Mouse (Mus musculus) E14TG2a.4 (cell line): ENCODE measurements around the gene Tmem254c.
"Not testable (repeated sequence)": the region's sequence is repeated elsewhere in the genome, so short reads cannot be mapped to it uniquely, and the experiment has no call there.

Source experiments
- H3K27me3 ChIP-seq: 2 replicates; pipeline ENCODE4 v1.6.1; 2014; ENCODE audit warnings: low read length, control low read depth; ENCODE audit not compliant: insufficient read depth
- H3K36me3 ChIP-seq: 2 replicates; pipeline ENCODE4 v1.6.1; 2014; ENCODE audit warnings: low read length, control low read depth; ENCODE audit not compliant: insufficient read depth
- H3K4me1 ChIP-seq: replicated peaks from 2 replicates; pipeline ENCODE4 v1.6.1; 2014; ENCODE audit warnings: low read depth, low read length, control low read depth
- H3K4me3 ChIP-seq: replicated peaks from 2 replicates; pipeline ENCODE4 v1.5.1; 2014; ENCODE audit warnings: mild to moderate bottlenecking, low read length
- H3K9me3 ChIP-seq: 2 replicates; pipeline ENCODE4 v1.6.1; 2014; ENCODE audit warnings: low read length, control low read depth

The Tmem254c gene

GRCm38 (mm10) chr14:26067325-26067633, at the start of gene Tmem254c:
Tmem254c (minus strand) TSS chr14:26067355.
- H3K4me1 ChIP-seq, H3K9me3 ChIP-seq, H3K4me3 ChIP-seq, H3K27me3 ChIP-seq, H3K36me3 ChIP-seq: not testable (repeated sequence)

DNA sequence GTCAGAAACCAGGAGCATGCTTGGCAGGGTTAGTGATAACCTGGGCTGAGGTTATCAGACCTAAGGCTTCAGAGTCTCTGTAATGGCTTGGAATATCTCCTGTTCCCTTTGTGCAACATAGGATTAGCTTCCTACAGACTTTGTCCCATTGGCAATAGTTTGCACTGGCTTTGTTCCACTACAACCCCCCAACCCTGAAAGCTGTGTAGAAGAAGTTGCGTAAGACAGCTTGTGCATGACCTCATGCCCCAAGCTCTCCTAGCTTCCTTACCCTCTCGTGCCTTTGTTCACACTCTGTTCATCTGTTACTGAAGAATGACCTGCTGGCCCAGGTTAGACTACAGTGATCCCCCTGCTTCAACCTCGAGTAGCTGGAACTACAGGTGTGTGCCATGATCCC, 30.5 kb upstream of the Tmem254c start:
- not testable (repeated sequence) for H3K4me1 ChIP-seq, H3K4me3 ChIP-seq, H3K9me3 ChIP-seq, H3K27me3 ChIP-seq, H3K36me3 ChIP-seq

GRCm38 (mm10) chr14:26081997-26082396, 14.8 kb upstream of the Tmem254c start, which contains the start of gene Cphx3:
Cphx3 (plus strand) TSS chr14:26082297.
- H3K27me3 ChIP-seq, H3K4me3 ChIP-seq: not testable (repeated sequence)

GRCm38 (mm10) chr14:26081216-26081615, 14.1 kb upstream of the Tmem254c start, which contains the start of gene Cphx2:
Cphx2 (plus strand) TSS chr14:26081516.
- not testable (repeated sequence) for H3K4me1 ChIP-seq, H3K4me3 ChIP-seq, H3K36me3 ChIP-seq, H3K27me3 ChIP-seq, H3K9me3 ChIP-seq

More at GRCm38 (mm10) chr14:26081997-26082396, 14.8 kb upstream of the Tmem254c start, which contains the start of gene Cphx3:
- not testable (repeated sequence) for H3K36me3 ChIP-seq, H3K9me3 ChIP-seq, H3K4me1 ChIP-seq

DNA sequence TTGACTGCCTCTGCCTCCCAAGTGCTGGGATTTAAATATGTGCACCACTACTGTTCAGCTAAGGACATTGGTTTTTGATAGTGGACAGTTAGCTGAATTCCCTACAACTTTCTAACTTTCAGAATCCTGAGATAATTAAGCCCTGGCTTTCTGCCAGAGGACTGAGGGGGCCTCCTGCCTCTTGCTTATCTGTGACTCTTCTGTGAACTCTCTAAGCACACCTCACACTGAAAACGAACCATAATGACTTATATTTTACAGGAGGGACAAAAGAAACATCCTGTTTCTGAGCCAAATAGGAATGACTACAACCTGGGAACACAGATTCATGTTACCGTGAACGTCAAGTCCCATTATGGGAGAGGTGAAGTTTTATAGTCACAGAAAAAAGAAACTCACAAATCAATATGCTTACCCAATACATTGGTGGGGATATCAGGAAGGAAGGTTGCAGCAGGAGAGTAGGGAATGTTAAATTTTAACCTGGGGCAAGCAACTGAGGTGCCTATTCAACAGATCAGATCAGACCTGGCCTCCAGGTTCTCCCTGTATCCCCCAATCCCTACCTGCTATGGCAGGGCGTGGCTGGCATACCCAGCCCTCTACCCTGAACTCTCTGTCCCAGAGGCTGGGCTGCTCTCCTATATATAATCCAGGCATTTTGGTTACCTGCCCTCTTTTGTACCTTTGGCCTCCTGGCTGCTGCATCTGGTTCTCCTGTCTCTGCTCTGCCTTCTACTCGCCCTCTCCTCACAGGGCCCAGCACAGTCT, 9.7 kb upstream of the Tmem254c start:
- not testable (repeated sequence) for H3K4me1 ChIP-seq, H3K4me3 ChIP-seq, H3K27me3 ChIP-seq, H3K9me3 ChIP-seq, H3K36me3 ChIP-seq

DNA sequence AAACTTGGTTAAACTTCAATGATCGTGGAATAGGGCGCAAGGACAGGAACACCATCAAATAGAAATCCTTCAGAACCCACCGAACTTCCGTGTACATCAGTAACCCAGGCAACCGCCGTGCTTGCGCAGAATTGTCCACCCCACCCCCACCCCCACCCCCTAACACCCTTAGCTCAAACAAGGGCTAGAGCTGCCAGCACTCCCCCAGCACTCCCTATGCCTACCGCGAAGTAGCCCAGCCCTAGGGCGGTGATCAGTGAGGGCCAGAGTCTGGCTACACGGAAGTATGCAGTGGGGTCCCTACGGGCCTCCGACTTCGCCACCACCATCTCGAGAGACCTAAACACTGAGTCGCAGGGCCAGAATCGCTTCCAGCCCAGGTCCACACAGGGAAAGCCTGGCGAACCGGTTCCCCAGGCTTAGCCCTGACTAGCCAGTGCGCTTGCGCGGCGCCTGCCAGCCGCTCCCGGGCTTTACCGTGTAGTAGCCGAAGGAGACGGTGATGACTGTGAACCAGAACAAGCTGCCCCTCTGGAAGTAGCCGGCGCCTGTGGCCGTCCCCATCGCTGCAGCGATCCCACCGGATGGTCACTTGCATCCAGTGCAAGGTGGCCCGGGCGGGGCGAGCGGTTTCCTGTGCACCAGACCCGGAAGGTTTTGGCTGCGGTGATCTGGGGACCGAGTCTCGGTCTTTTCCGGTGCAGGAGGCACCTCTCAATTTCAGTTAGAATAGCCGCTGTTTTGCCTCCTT, 406 bp downstream of the Tmem254c start:
- not testable (repeated sequence) for H3K4me3 ChIP-seq, H3K27me3 ChIP-seq, H3K4me1 ChIP-seq, H3K9me3 ChIP-seq, H3K36me3 ChIP-seq

DNA sequence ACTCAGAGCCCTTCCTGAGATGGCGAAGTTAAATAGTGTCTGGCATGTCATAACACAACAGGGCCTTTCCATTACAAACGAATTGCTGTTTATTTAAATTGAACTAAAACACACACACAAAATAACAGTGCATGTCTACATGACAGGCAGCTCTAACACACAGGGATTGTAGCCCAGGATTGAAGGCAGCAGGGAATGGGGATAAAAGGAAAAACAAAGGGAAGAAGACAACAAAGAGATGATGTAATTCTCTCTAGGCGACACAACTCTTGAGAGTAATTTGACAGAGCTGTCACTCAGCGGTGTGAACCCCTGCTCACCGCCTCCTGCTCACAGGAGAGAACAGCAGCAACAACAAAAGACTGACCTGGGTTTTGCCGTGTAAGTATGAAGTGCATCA, 7.8 kb downstream of the Tmem254c start:
- H3K4me1 ChIP-seq, H3K4me3 ChIP-seq, H3K9me3 ChIP-seq, H3K27me3 ChIP-seq, H3K36me3 ChIP-seq: not testable (repeated sequence)

DNA sequence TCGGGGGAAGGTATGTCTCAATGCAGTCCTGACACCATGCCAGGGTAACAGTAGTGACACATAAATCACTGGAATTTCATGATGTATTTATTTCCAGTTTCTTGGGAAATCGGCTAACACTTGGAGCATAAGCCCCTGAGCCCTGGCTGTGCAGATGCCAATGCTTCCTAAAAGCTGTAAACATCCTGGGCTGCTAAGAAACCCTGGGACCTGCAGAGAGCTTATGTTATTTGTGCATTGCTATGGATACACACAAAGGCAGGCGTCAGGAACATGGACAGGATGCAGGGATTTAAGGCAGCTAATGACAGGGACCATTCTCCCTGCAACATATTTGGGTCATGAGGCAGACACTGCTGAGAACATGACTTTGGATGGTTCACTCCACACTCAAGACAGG, 9.0 kb downstream of the Tmem254c start:
- H3K36me3 ChIP-seq, H3K4me3 ChIP-seq, H3K4me1 ChIP-seq, H3K27me3 ChIP-seq, H3K9me3 ChIP-seq: not testable (repeated sequence)

DNA sequence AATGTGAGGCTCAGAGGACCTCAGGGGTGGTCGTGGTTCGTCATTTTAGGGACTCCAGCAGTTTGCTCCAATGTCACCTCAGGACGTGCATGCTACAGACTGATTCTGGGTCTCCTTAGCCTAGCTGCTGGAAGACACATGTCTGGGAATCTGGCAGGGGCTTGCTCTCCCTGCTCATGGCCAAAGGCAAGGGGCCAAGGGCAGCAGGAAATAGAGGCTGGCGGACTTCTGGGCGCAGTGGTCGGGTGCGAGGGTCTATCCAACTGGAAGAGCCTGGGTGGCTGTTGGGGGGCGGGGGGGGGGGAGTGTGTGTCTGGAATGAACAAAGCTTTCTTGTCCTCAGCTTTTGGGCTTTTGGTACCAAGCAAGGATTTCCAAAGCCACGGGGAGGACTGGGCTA, 18.4 kb downstream of the Tmem254c start:
- H3K4me1 ChIP-seq, H3K27me3 ChIP-seq, H3K36me3 ChIP-seq, H3K4me3 ChIP-seq, H3K9me3 ChIP-seq: not testable (repeated sequence)

- H3K4me1 ChIP-seq, H3K4me3 ChIP-seq, H3K27me3 ChIP-seq, H3K9me3 ChIP-seq, H3K36me3 ChIP-seq: not testable (repeated sequence)
Observed at GRCm38 (mm10) chr14:26047026-26047425, 20.1 kb downstream of the Tmem254c start.

DNA sequence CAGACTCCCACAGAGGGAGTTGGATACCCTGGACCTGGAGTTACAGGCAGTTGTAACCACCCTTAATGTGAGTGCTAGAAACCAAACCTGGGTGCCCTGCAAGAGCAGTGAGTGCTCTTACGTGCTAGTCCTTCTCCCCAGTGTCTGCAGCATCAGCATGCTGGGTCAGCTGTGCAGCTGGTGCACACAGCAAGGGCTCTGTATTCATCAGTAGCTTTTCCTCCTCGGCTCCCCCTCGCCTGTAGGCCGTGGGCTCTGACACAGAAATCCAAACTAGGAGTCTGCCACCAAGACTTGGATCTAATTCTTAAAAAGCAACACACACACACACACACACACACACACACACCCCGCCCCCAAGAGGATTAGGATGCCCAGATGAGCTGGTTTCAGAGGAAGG, 22.1 kb downstream of the Tmem254c start:
- H3K4me1 ChIP-seq, H3K36me3 ChIP-seq, H3K4me3 ChIP-seq, H3K27me3 ChIP-seq, H3K9me3 ChIP-seq: not testable (repeated sequence)

DNA sequence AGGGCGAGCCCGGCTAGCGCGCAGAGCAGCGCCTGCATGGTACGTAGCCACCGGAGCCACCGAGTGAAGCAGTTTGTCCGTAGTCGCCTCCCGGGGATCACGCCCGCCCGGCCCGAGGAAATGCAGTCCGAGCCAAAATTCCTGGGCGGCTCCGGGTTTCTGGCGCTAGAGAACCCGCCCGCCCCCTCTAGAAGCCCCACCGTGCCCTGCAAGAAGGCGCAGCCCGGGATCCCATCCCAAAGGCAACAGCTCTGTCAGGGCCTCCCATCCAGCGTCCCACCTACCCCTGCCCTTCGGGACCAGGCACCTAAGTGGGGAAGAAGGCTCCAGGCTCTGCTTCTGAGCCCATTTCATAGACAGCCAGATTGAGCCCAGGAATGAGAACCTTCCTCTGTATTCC, 24.5 kb downstream of the Tmem254c start, which contains the start of gene Gm9780:
Gene Gm9780 (minus strand): TSS at position 101 of the 400 bp plus-strand sequence.
- not testable (repeated sequence) for H3K36me3 ChIP-seq, H3K4me1 ChIP-seq, H3K4me3 ChIP-seq, H3K9me3 ChIP-seq, H3K27me3 ChIP-seq

DNA sequence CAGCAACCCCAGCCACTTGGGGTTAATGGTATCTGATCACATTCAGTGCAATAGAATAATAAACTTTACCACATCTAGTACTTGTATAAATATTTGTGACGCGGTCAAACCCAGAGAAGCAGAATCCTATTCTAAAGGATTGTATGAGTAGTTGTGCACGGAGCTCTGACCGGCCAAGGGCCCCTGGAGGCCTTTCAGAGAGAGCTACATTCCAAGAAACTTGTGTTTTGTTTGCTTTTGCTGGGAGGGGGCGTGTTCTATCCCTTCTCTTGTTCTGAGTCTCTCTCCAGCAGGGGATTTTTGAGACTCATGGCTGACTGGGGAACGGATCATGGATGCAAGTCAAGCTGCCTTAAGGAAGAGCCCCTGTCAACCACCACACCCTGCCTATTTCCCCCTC, 31.7 kb downstream of the Tmem254c start:
- not testable (repeated sequence) for H3K4me3 ChIP-seq, H3K27me3 ChIP-seq, H3K36me3 ChIP-seq, H3K4me1 ChIP-seq, H3K9me3 ChIP-seq

GRCm38 (mm10) chr14:26034364-26034763, 32.8 kb downstream of the Tmem254c start:
- not testable (repeated sequence) for H3K4me1 ChIP-seq

More at GRCm38 (mm10) chr14:26034364-26034763, 32.8 kb downstream of the Tmem254c start:
- H3K4me3 ChIP-seq, H3K9me3 ChIP-seq, H3K27me3 ChIP-seq, H3K36me3 ChIP-seq: not testable (repeated sequence)
